Mouse (Mus musculus) hindbrain, postnatal 0 days (tissue): ENCODE data around the gene Lair1. TPM values are rescaled to one million over a fixed set of nuclear protein-coding genes. Genes with fewer than 3 reads are reported as not detected.
A peak's percentile ranks its signal among the peaks of the same experiment; 100 is the strongest.

Experiments
- ATAC-seq: fragments of 200-750 bp; cut with Nextera tagmentation; 2 replicates; pipeline ENCODE4 v1.8.0; 2017; ENCODE audit warnings: mild to moderate bottlenecking, moderate TSS enrichment, moderate library complexity
- DNase-seq: peaks from one replicate; pipeline ENCODE4 v3.0.0-alpha.2; 2015; ENCODE audit warnings: low spot score
- H3K27ac ChIP-seq: fragments of 300-500 bp; sonication (generic); 2 replicates; pipeline ENCODE4 v1.5.1; 2014; ENCODE audit warnings: mild to moderate bottlenecking
- H3K27me3 ChIP-seq: fragments of 300-500 bp; sonication (generic); 2 replicates; pipeline ENCODE4 v1.6.1; 2014; ENCODE audit warnings: low read length, mixed read lengths; ENCODE audit not compliant: insufficient read depth
- H3K36me3 ChIP-seq: fragments of 300-500 bp; sonication (generic); 2 replicates; pipeline ENCODE4 v1.6.1; 2014; ENCODE audit warnings: low read length, mixed read lengths; ENCODE audit not compliant: insufficient read depth
- H3K4me1 ChIP-seq: fragments of 300-500 bp; sonication (generic); 2 replicates; pipeline ENCODE4 v1.6.1; 2014; ENCODE audit warnings: antibody characterized with exemption, low read length, mixed read lengths; ENCODE audit not compliant: insufficient read depth
- H3K4me2 ChIP-seq: fragments of 300-500 bp; sonication (generic); 2 replicates; pipeline ENCODE4 v1.6.1; 2014; ENCODE audit warnings: low read depth, mild to moderate bottlenecking, low read length, moderate library complexity, mixed read lengths
- H3K4me3 ChIP-seq: fragments of 300-500 bp; sonication (generic); 2 replicates; pipeline ENCODE4 v1.5.1; 2014; ENCODE audit warnings: low read length
- H3K9ac ChIP-seq: fragments of 300-500 bp; sonication (generic); replicated peaks from 2 replicates; pipeline ENCODE4 v1.6.1; 2014; ENCODE audit warnings: mild to moderate bottlenecking, low read length, moderate library complexity, mixed read lengths
- H3K9me3 ChIP-seq: fragments of 300-500 bp; sonication (generic); 2 replicates; pipeline ENCODE4 v1.6.1; 2016; ENCODE audit warnings: low read length, mixed read lengths
- CTCF ChIP-seq: IDR thresholded peaks from 2 replicates; pipeline ENCODE4 v1.5.1; 2016; ENCODE audit warnings: antibody characterized with exemption, control low read depth, low read depth
- WGBS: fragments of 180-500 bp; shearing (Covaris S2); extraction: QIAGEN DNeasy Blood & Tissue Kit; methylation state at CpG from one replicate; pipeline ENCODE4 v1.1.7; 2014; 5-methylcytosine and 5-hydroxymethylcytosine counted together
- polyA plus RNA-seq: library from polyadenylated mRNA; unstranded; fragments of >200 nt; fragmentation: Nextera tagmentation; extraction: Ambion mirVana; gene quantifications from 2 replicates; pipeline ENCODE4 v1.2.1, GENCODE M21; 2015
- total RNA-seq: library from RNA; depleted of rRNA; stranded (reverse); fragments of >200 nt; gene quantifications from 2 replicates; pipeline ENCODE4 v1.2.3, GENCODE M21; 2014

Lair1 gene
- total and polyA plus RNA-seq, 2 experiments from 2014 or later = 4.0 to 8.6 TPM

GRCm38 (mm10) chr7:4088679-4089078, 25.7 kb upstream of the Lair1 start:
- H3K27me3 ChIP-seq = no peaks in the 10 kb centered on the region
- no peaks in the 10 kb centered on the region for H3K4me1 ChIP-seq
- no peak overlapping the region for H3K4me2 ChIP-seq
- no peak overlapping the region for H3K27ac ChIP-seq
- DNase-seq (no peak), ATAC-seq (no peak)
- no peak for TF ChIP-seq CTCF
- no peak overlapping the region for H3K9ac ChIP-seq
- no peaks in the 10 kb centered on the region for H3K36me3 ChIP-seq
- no peaks in the 10 kb centered on the region for H3K9me3 ChIP-seq
- H3K4me3 ChIP-seq = no peak overlapping the region
- 85% methylated on average over 2 of the region's 2 CpGs for WGBS

DNA sequence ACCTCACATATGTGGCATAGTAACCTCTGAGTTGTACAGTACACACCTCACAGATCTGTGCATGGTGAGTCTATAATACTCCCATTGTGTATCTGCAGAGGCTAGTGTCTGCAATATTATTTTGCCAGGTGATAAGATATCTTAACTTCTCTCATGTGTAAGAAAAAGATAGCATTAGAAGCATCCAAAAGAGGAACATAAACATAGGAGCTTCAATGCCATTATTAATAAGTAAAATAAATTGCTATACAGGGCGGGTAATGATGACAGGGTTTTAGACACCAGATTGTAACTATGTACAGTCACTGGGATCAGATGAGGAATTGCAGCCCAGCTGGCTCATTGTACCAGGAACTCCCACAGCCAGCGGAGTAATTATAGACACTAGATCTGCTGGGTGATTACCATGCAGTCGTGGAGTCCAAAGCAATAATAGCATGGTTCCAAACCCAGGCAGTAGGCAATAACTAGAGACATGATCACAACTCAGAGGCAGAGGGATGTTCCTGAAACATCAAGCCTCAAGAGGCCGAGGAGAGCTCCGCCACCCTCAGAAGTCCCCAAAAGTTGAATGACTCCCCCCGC, 25.0 kb upstream of the Lair1 start:
- no peak overlapping the region for H3K27ac ChIP-seq
- no peaks in the 10 kb centered on the region for H3K9me3 ChIP-seq
- no peak overlapping the region for H3K9ac ChIP-seq
- H3K4me1 ChIP-seq = no peaks in the 10 kb centered on the region
- ATAC-seq (no peak), DNase-seq (no peak)
- no peak overlapping the region for H3K4me2 ChIP-seq
- H3K4me3 ChIP-seq = no peak overlapping the region
- H3K27me3 ChIP-seq = no peaks in the 10 kb centered on the region
- no peaks in the 10 kb centered on the region for H3K36me3 ChIP-seq
- 83% methylated on average over 6 of the region's 6 CpGs for WGBS
- TF ChIP-seq CTCF = no peak

- Histone ChIP-seq H3K4me2 (no peak overlapping the region), H3K27me3 (no peaks in the 10 kb centered on the region), H3K9ac (no peak overlapping the region), H3K36me3 (no peaks in the 10 kb centered on the region), H3K27ac (no peak overlapping the region), H3K9me3 (no peaks in the 10 kb centered on the region), H3K4me3 (no peak overlapping the region), H3K4me1 (no peaks in the 10 kb centered on the region)
- DNase-seq (no peak), ATAC-seq (no peak)
- 77% methylated on average over 4 of the region's 4 CpGs for WGBS
- no peak for TF ChIP-seq CTCF
Observed at GRCm38 (mm10) chr7:4087238-4087895, 24.4 kb upstream of the Lair1 start.

DNA sequence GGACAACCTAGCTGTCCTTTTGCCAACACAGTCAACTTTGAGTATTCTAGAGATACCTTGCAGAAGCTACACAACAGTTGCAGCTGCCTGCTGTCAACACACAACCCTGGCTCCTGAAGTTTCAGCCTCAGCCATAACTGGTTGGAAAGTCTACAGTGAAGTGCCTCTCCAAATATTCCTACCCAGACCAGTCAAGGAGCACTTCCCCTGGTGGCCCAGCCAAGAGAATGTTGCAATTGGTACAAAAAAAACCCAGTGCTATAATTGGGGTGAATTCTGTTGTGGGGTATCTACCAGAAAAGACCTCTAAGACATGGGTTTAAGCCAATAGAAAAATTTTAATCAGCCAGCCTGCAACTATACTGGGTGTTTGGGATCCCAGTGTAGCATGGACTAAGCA, 22.6 kb upstream of the Lair1 start:
- H3K27me3 ChIP-seq = no peaks in the 10 kb centered on the region
- TF ChIP-seq CTCF = no peak
- H3K4me1 ChIP-seq = no peaks in the 10 kb centered on the region
- no peak overlapping the region for H3K4me3 ChIP-seq
- H3K27ac ChIP-seq = no peak overlapping the region
- H3K9me3 ChIP-seq = no peaks in the 10 kb centered on the region
- H3K36me3 ChIP-seq = no peaks in the 10 kb centered on the region
- DNase-seq = no peak
- H3K9ac ChIP-seq = no peak overlapping the region
- no peak overlapping the region for H3K4me2 ChIP-seq
- ATAC-seq = no peak

GRCm38 (mm10) chr7:4084161-4084560, 21.2 kb upstream of the Lair1 start:
- Histone ChIP-seq H3K4me2 (no peak overlapping the region), H3K4me3 (no peak overlapping the region), H3K27me3 (no peaks in the 10 kb centered on the region), H3K9me3 (no peaks in the 10 kb centered on the region), H3K27ac (no peak overlapping the region), H3K9ac (no peak overlapping the region), H3K36me3 (no peaks in the 10 kb centered on the region), H3K4me1 (no peaks in the 10 kb centered on the region)
- DNase-seq = no peak
- ATAC-seq = no peak
- whole genome bisulfite sequencing = 69% methylated on average over 6 of the region's 6 CpGs
- TF ChIP-seq CTCF = no peak

DNA sequence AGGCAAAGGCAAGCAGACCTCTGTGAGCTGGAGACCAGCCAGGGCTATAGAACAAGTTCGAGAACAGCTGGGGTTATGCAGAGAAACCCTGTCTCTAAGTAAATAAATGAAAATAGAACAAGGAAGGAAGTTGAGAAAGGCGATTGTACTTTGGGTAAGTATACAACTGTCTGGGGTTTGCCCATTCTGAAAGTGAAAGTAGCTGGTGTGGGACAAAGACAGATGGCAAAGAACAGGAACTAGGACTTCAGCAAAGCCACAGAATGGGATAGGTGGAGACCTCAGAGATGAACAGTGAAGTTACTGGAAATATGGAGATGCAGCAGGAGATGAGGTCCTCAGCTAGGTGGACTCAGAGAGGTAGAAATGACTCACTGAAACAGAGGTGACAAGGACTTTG, 19.8 kb upstream of the Lair1 start:
- no peaks in the 10 kb centered on the region for H3K9me3 ChIP-seq
- no peaks in the 10 kb centered on the region for H3K27me3 ChIP-seq
- H3K4me2 ChIP-seq = no peak overlapping the region
- TF ChIP-seq CTCF = no peak
- H3K36me3 ChIP-seq = no peaks in the 10 kb centered on the region
- H3K9ac ChIP-seq = no peak overlapping the region
- no peak overlapping the region for H3K4me3 ChIP-seq
- ATAC-seq (no peak), DNase-seq (peak; percentile 2)
- 46% methylated on average over 2 of the region's 2 CpGs for WGBS
- H3K27ac ChIP-seq = no peak overlapping the region
- no peaks in the 10 kb centered on the region for H3K4me1 ChIP-seq

- H3K4me2 ChIP-seq = no peak overlapping the region
- no peak for TF ChIP-seq CTCF
- no peaks in the 10 kb centered on the region for H3K27me3 ChIP-seq
- ATAC-seq = no peak
- H3K4me1 ChIP-seq = no peaks in the 10 kb centered on the region
- H3K4me3 ChIP-seq = no peak overlapping the region
- no peaks in the 10 kb centered on the region for H3K9me3 ChIP-seq
- no peaks in the 10 kb centered on the region for H3K36me3 ChIP-seq
- H3K27ac ChIP-seq = no peak overlapping the region
- no peak overlapping the region for H3K9ac ChIP-seq
- DNase-seq = no peak
Observed at GRCm38 (mm10) chr7:4081706-4082105, 18.7 kb upstream of the Lair1 start.
